Mouse (Mus musculus) C2C12 (cell line): Measurements from ENCODE around the gene Kidins220.

Experiments
- CTCF ChIP-seq: IDR thresholded peaks from one replicate; pipeline ENCODE4 v1.5.1; 2011; ENCODE audit not compliant: control insufficient read depth, insufficient read depth, insufficient read length
- MYOD1 ChIP-seq: IDR thresholded peaks from one replicate; pipeline ENCODE4 v1.6.1; 2011; ENCODE audit warnings: low read depth; ENCODE audit not compliant: control insufficient read depth, insufficient read length
- MYOG ChIP-seq: IDR thresholded peaks from one replicate; pipeline ENCODE4 v1.6.1; 2011; ENCODE audit not compliant: control insufficient read depth, insufficient read length; ENCODE audit errors: extremely low read depth

DNA sequence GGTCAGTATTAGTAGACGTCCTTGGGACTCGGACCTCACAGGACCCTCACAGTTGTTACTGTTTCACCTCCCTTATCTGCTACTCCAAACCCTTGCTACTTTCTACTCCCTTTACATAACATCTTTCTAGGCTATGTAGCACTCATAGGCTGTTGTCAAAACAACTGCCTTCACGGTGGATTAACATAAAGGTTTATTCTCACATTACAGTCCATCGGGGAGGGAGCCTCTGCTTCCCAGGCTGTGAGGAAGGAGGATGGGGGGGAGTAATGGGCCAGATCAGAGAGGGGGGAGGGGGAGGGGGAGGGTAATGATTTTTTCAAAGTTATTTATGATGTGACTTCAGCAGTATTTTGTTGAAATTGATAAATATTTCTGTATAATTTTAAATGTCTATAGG is 49.0 kb upstream of the Kidins220 start:
- no peak for TF ChIP-seq CTCF
- TF ChIP-seq MYOG, result no peak
- no peak for TF ChIP-seq MYOD1
